Mouse (Mus musculus): Measurements from ENCODE around the gene Tada2b.
A peak's percentile ranks its signal among the peaks of the same experiment; 100 is the strongest.

Gene Tada2b

DNA sequence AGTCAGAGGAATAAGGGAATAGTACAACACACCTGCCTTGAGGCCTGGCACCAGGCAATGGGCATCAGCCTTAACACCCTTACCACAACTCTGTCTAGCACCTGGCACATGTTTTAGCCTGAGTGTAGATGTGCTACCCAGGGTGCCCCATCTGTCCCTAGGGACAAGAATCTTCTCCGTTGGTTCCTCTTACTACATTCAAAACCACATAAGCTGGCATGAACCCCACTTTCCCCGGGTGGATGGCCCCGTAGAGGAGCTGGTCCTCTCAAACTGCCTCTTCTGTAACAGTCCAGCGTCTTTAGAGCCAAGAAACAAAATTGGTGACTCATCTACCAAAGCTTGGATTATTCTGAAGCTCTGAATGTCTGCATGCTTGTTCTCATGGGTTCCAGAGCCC is 3.7 kb downstream of the Tada2b start:
- ATAC-seq (ENCODE audit: low TSS enrichment): no peak

DNA sequence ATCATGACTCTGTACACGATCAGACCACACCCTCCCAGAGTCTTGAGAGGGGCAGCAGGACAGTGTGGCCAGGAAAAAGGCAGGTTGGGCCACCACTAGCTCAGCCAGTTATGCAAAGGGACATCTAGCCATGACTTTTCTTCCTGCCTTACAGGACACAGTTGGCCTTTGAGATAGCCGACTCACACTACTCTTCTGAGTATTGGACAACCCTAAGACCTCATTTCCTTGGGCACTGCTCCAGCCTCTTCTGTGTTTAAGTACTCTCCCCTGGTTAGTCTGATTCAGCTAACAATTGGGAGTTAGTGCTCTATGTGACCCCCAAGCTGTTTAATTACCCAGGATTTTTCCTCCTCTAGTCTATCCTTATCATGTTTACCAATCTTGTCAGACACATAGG is 4.3 kb downstream of the Tada2b start:
- no peak for ATAC-seq (ENCODE audit: low TSS enrichment)

DNA sequence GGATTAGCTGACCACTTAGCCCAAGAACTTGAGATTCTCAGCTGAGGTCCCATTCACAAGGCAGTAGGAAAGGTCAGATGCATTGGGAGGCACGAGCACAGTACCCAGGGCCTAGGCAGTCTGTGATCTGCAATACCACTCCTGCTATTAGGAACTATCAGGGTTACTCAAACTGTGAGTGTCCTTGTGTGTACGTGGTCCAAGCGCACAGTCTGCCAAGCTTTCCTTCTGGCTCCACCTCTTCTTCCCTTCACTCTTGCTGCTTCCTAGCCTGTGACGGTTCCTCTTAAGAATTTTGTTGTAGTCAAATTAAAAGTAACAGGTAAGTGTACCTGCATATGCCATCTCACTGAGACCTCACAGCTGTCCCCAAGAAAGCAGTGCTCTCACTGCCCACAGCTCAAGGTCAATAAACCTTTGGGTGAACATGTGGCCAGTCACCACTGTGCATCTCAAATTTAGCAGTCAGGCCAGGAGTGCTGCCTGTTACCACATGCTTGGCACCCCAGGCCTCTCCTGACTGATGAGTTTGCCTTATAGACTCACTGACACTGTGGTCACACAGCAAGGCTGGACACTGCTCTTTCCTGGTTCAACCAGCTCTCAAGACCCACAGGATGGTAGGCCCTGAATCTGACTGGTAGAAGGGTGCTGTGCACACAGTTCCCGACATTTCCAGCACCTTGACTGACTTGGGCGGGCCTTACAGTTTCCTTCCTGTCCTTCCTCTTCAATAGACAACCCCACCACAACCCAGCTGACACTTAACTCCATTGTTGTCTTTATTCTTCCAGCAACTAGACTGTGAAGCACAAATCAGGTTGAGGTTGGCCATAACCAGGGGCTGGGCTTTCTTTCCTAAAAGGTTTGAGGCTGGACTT is 5.3 kb downstream of the Tada2b start:
- no peak for ATAC-seq (ENCODE audit: low TSS enrichment)

DNA sequence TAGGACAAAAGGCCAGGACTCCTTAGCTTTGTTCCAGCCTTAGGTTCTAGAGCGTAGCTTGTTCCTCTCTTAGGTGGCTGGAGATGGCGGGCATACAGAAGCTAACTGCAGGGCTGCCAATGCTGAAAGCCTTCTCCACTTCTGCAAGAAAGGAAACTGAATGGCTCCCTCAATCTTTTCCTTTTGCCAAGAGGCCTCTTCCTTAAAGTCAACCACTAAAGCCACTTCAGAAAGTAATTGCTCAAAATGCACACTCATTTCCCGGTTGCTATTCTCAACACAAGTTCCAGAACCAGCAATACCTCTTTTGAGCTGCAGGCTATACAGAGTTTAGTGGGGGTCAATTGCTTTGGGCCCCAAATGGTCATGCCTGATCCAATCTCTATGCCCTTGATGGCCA is 6.6 kb downstream of the Tada2b start:
- ATAC-seq (ENCODE audit: low TSS enrichment): no peak

DNA sequence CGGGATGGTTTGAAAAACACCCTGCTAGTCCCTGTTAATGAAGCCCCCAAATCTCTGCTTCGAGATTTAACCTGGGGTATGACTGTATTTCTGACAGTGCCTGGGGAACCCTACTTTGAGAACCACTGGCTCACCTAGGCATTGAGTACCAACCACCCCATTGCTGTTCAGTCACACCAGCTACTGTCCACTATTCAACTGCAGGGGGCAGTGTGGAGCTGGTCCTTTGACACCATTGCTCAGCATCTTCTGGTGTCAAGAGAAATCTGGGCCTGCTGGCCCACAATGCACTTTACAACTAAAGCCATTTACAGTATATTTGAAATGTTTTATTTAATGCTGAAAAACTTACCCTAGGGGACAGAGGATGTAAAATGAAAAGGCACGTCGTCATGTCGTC is 9.8 kb downstream of the Tada2b start:
- peak; percentile 68 for ATAC-seq (ENCODE audit: low TSS enrichment)

DNA sequence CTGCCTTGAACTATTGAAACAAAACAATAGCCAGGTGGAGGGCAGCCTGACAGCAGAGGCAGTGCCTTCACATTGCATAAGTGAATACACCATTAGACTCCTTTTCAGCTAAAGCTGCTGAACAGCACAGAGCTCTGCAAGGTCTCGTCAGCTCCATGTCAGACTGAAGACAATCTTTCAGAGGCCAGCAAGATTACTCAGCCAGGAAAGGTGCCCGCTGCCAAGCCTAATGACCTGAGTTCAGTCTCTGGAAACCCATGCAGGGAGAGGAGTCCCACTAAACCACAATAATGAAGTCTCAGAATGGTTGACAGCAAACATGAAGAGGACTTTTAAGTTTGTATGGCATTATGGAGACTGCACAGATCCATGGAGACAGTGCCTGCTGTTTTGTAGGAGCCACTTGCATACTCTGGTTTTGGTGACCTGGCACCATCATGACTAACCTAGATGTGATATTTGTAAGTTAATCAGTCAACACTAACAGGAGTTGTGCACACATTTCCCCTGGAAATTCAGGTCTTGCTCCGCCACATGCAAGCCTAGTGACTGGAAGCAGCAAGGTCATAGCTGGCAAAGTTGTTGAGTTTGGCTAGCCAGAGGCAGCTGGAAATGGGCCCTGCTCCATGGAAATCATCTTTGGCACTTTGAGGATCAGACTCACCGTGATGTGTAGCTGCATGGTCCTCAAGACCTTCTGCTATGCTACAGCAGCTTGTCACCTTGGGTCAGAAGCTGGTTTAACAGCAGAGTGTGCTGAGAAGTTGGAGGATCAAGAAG is 11.0 kb downstream of the Tada2b start:
- ATAC-seq (ENCODE audit: low TSS enrichment): no peak

DNA sequence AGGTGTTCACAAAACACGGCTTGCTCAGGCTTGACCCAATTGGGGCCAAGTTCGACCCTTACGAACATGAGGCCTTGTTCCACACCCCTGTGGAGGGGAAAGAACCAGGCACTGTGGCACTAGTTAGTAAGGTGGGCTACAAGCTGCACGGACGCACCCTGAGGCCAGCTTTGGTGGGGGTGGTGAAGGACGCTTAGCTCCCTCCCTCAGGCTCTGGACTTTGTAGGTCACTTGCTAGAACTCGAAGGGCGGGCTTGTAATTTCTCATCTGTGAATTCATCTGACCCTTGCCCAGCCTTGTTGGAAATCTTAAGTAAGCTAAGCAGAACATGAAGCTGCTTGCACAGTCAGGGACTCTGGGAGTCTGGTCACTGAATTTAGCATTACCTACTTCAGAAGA is 12.9 kb downstream of the Tada2b start:
- ATAC-seq (ENCODE audit: low TSS enrichment): no peak

DNA sequence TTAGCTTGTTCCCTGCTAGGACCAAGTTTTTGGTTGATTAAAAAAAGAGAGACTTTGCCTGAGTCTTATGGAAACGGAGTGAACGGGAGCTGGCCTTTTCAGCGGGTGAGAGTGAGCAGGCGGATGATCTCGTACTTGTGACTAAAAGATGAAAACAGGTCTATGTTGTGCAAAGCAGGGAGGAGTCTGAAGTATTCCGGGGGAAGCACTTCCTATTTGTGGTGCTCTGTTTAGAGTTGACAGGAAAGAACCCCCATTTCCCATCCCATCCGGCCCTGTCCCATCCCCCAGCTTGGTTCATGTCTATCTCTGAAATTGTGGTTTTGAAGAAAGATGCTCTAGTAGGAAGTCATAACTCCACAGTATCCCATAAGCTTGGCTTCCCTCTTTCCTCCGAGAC is 18.2 kb downstream of the Tada2b start:
- ATAC-seq (ENCODE audit: low TSS enrichment): no peak

DNA sequence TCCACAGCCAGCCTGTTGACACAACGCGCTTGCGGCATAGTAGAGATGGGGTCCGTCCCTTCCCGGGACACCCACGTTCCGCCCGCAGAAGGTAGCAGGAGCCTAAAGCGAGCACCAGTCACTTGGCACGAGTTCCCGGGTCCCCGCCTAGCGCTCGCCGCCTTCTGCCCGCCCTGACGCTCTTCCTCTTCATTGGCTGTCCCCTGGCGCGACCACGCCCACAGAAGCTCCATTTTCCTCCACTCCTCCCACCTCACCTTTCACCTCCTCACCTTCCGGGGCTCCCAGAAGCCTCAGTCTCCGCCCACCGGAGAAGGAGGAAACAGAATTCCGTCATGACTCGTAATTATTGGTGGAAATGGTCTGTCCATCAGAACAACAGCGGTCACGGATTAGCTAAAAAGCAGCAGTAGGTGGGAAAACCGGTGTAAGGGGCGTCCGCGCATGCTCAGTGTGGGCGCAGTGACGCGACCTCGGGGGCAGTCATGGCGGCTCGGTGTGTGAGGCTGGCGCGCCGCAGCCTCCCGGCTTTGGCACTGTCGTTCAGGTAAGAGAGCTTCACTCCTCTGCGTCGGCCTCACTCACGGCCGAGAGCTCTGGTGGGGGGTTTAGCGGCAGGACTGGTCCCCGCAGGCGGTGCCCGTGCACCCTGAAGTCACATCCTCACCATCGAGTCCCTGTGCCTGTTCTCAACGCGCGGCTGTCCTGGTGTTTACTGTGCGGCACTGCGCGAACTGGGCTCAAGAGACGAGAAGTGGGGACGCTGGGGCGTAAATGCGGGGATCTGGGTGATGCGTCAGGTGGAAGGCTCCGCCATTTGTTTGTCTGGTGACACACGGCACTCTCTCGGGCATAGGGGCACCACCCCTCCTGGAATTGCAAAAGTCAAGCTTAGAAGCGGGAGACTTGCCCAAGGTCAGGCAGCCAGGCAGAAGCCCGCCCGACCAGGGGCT is 19.1 kb downstream of the Tada2b start, which contains the start of gene Grpel1:
Gene Grpel1 (plus strand): TSS at position 290 of the 953 bp plus-strand sequence.
- peak; percentile 94 for ATAC-seq (ENCODE audit: low TSS enrichment)

DNA sequence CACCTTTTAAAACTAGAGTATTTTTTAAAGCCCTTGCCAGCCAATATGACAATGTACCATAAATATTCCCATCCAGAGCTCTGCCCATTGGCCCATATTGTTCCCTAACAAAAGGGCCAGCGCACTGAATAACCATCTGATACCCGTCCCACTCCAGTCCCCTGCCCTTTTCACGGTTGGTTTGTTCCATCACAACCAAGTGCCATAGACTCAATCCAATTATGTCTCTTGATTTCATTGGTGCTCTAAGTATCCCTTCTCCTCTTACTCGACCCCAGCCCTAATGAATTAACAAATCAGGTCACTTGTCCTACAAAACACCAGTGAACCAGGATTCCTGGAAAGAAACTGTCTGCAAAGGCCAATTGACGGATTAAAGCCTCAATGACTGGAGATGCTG is 20.7 kb downstream of the Tada2b start:
- ATAC-seq (ENCODE audit: low TSS enrichment): no peak

DNA sequence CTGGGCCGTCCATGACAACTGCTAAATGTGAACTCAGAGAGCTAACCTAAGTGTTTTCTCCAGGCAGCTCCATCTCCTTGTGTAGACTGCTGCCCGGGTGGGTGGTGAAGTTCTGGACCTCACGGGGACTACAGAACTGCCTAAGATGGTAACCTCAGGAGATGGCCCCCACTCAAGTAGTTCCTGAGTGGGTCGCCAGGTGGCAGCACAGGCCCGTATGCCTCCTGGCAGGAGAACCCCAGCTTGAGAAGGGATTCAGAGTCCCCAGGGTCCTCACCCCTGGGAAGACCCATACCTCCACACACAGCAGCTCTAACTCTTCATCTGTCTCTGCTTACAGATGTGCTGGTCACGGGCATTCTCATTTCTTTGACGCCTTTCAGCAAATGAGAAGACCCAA is 21.3 kb downstream of the Tada2b start:
- no peak for ATAC-seq (ENCODE audit: low TSS enrichment)

DNA sequence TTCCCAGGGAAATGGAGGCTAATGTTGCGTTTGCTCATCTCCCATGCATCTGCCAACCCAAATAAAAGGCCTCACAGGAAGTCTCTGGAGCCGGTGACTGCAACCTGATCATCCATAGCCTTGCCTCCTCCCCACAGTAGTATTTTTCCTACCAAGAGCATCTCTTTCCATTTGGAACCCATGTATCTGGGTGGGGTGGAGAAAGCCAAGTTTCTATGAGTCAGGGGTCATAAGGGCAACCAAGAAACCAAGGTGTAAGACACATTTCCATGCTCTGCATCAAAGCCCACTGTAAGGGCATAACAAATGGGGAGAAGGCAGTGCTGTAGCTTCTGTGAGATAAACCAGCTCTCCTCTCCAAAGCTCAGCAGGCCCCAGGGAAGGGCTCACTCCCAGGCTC is 22.9 kb downstream of the Tada2b start:
- ATAC-seq (ENCODE audit: low TSS enrichment): no peak

DNA sequence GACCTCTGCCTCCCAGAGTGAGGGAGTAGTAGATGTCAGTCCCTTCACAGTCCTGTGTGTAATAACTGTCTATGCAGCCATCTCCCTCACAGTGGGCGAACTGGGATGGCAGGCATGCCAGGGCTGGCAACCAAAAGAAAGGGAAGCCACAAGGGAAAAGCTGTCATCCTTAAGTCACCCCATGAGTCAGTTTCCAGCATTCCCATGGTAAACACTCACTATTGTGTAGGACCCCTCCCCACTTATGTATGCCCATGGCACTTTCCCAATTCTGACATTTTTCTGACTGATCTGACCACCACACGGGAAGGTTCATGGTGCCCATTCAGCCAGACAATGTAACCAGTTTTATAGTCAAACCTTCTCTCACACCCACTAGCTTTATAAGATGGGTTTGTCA is 23.4 kb downstream of the Tada2b start:
- no peak for ATAC-seq (ENCODE audit: low TSS enrichment)

DNA sequence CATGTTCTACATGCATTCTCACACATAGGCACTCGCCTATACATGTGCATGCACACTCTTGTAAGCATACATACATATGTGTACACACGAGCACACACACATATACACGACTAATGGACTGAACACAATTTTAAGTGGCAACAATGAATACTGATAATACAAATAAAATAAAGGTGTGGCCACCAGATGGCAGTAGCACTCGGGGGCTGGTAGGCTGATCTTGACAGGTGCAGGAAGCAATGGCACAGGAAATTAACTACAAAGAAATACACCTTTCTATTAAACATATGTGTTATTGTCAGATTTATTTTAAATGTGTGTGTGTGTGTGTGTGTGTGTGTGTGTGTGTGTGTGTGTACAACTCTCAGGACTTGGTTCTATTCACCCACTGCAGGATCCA is 25.2 kb downstream of the Tada2b start:
- no peak for ATAC-seq (ENCODE audit: low TSS enrichment)

DNA sequence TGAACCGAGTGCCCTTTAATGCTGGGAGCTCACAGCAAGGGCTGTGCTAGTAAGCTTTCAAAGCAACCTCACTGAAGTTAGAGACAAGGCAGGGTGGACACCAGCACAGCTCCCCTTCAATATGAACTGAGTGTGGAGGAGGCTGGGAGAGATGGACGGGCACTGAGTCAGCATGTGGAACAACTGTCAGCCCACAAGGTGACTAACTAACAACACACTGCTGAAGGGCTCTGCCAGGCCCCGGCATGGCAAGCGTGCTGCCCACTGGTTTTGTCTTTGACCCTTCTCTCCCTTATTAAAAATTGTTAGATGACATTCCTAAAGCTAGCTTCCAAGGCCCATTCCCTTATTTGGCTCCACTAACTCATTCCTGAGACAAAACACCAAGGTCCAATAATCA is 26.4 kb downstream of the Tada2b start:
- ATAC-seq (ENCODE audit: low TSS enrichment): no peak

DNA sequence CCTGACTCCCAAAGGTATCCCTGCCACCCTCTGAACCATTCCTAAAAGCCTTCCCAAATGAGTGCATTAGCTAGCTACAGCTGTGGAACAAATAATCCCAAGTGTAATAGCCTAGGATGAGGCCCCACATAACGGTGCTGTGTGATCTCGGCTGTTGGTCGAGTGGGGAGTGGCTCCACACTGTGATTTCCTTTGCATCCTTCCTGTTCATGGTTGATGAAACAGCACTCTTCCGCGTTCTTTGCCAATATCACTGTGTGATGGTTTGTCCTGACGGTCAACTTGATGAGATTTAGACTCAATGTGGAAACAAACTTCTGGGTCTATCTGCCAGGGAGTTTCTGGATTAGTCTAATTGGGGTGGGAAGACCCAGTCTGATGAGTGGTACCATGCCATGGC is 31.3 kb downstream of the Tada2b start:
- ATAC-seq (ENCODE audit: low TSS enrichment): no peak

DNA sequence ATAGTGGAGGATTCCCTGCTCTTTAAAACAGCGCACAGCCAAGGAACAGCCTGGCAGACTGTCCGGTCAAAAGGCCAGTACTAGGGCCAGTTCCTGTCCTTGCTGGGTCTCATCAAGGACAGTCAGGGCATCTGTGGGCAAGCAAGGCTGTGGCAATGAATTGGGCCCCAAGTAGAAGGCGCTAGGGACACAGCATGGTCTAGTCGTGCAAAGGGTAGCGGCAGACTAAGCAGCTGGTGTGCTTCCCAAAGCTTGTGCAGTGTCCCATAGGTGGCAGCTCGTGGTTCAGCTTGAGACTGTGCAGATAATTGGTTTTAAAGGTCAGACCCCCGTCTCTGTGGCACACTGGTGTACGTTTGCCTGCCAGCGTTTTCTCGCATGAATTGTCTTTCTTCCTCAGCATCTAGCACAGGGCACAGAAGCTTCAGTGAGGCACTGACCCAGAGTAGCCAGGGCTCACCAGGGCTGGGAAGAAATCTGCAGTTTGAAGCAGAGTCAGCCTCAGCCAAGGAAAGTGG is 32.2 kb downstream of the Tada2b start:
- no peak for ATAC-seq (ENCODE audit: low TSS enrichment)

DNA sequence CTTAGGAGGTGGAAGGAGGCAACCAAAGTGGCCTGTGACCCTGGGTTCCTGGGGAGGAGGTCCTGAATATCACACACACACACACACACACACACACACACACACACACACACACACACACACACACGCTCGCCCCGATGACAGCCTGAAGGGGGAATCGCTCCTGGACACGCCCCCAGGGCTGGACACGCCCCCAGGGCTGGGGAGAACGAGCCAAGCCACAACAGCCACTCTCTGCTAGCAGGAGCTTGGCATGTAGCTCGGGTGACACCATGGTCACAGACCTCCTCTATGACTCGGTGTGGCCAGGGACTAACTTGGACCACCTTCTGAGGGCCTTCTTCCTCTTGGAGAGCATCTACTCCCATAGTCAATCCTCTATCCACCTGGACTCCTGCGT is 33.0 kb downstream of the Tada2b start:
- no peak for ATAC-seq (ENCODE audit: low TSS enrichment)

DNA sequence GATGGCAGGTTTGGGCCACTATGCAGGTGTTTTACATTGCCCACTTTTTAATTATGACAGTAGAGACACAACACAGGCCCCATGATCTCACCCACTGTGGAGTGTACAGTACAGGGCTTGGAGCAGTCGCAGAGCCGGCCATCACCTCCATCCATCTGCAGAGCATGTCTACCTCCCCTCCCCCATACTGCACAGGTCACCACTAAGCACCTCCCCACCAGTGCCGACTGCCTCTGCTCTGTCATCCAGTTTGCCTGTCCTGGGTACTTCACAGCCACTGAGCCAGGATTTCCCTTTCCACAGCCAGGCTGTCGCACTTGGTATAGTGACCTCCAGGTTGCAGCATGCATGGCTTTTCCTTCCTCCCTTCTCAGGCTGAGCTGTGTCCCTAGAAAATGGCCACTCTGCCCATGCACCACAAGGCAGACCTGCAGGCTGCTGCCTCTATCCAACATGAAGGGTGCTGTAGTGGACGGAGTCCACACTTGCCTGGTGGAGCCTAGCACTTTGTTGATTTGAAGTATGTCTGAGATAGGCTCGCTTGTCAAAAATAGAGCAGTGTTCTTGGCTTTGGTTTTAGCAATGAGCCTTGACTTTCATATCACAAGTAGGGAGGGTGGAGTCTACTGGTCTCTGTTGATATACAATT is 34.3 kb downstream of the Tada2b start:
- ATAC-seq (ENCODE audit: low TSS enrichment): no peak

DNA sequence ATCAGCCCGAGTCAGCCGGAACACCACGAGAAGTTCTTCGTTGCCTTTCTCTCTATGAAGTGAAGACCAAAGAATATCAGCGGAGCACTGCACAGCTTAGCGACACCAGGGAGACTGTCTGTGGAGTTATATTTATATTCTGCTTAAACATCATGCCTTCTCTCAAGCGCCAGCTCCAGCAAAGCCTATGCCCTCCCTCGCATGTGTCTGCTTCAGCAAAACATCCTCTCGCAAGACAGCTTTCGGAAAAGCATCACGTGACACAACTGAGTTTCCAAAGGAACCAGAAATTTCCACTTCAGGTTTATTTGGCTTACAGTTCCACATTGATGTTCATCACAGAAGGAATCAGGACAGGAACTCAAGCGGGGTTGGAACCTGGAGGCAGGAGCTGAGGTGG is 36.2 kb downstream of the Tada2b start:
- ATAC-seq (ENCODE audit: low TSS enrichment): peak; percentile 73

DNA sequence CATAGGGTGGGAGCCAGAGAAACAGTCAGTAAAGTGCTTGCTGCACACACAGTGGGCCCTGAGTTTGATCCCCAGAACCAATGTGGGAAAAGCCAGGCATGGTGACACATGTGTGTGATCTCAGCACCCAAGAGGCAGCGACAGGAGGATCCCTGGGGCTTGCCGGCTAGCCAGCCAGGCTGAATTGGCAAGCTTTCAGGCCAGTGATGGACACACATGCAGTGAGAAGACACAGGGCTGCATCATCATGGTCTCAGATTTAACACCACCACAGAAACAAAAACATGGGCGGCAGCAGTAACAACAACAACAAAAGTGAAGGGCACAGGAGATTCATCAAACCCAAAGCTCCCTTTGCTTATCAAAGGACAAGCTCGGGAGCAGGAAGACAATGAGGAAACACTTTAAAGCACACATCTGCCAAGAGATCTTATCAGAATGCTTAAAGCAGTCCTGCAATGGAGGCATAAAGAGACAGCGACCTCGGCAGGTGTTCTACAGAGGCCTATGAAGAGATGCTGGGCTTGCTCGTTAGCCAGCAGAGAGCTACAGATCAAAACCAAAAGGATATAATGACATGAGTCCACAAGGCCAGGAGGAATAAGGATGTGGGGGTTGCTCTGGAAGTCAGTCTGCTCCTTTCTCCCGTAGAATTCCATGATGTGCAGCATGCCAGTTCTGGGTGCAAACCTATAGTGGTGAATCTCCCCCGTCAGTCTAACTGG is 37.8 kb downstream of the Tada2b start:
- ATAC-seq (ENCODE audit: low TSS enrichment): no peak

Measured in frontal cortex, adult (tissue).